Mouse (Mus musculus): ENCODE measurements around the gene Armt1.
A peak's percentile ranks its signal among the peaks of the same experiment; 100 is the strongest.

- TF ChIP-seq CTCF (IDR thresholded peaks at IDR 0.05 in 2 of 3, conservative IDR thresholded peaks at IDR 0.05 in 1 of 3; ENCODE audit: control insufficient read depth in 1 of 3, insufficient read depth in 1 of 3, low read depth in 2 of 3, low read length in 3 of 3, poor library complexity in 1 of 3, severe bottlenecking in 1 of 3) (0 out of 6 replicates have a peak, but pooled peaks of 1 of the 3 experiments have one; percentile 7), HCFC1 (IDR thresholded peaks at IDR 0.05; ENCODE audit: low read depth, low read length) (peak; percentile 80), TBP (IDR thresholded peaks at IDR 0.05; ENCODE audit: low read depth, low read length) (peak; percentile 56; the same call in 1 of the 2 replicates), MEF2A (IDR thresholded peaks at IDR 0.05; ENCODE audit: extremely low read depth, insufficient replicate concordance, low read depth, low read length, poor library complexity, severe bottlenecking) (no peak), MAFK (IDR thresholded peaks at IDR 0.05; ENCODE audit: borderline replicate concordance, low read depth, low read length) (no peak), EP300 (IDR thresholded peaks at IDR 0.05; ENCODE audit: low read depth in 1 of 2, low read length in 2 of 2) (0 out of 4 replicates have a peak, but pooled peaks of 1 of the 2 experiments have one; percentile 3), SMC3 (IDR thresholded peaks at IDR 0.05; ENCODE audit: low read depth, low read length) (no peak), ZC3H11A (IDR thresholded peaks at IDR 0.05; ENCODE audit: low read depth, low read length) (no peak), NELFE (IDR thresholded peaks at IDR 0.05; ENCODE audit: low read depth, low read length) (no peak; the same call in none of the 2 replicates), BHLHE40 (IDR thresholded peaks at IDR 0.05; ENCODE audit: borderline replicate concordance, low read depth, low read length) (no peak), POLR2A (IDR thresholded peaks at IDR 0.05; ENCODE audit: control insufficient read depth in 1 of 2, insufficient read depth in 1 of 2, low read depth in 1 of 2, low read length in 2 of 2, poor library complexity in 1 of 2) (peak; percentile 43 to 72; a peak in 3 of 4 replicates), E2F4 (IDR thresholded peaks at IDR 0.05; ENCODE audit: borderline replicate concordance, low read depth, low read length) (0 out of 2 replicates have a peak, but pooled peaks have one; percentile 5), TAL1 (IDR thresholded peaks at IDR 0.05; ENCODE audit: low read length) (no peak), JUND (IDR thresholded peaks at IDR 0.05; ENCODE audit: low read depth, low read length) (no peak)
Measured at GRCm38 (mm10) chr10:4386609-4387591, 45.4 kb upstream of the Armt1 start.
